Mouse (Mus musculus) heart, postnatal 0 days (tissue): ENCODE results near the gene Zfp541. TPM values are rescaled to one million over a fixed set of nuclear protein-coding genes. Genes with fewer than 3 reads are reported as not detected.

Source experiments
- ATAC-seq: fragments of 200-750 bp; cut with Nextera tagmentation; 2 replicates; pipeline ENCODE4 v1.8.0; 2017; ENCODE audit warnings: low read depth, moderate number of reproducible peaks, moderate library complexity; ENCODE audit not compliant: insufficient read depth
- DNase-seq: peaks from one replicate; pipeline ENCODE4 v3.0.0-alpha.2; 2016; ENCODE audit warnings: low spot score
- H3K27ac ChIP-seq: fragments of 300-500 bp; sonication (generic); 2 replicates; pipeline ENCODE4 v1.5.1; 2014; ENCODE audit warnings: low read depth, mild to moderate bottlenecking
- H3K27me3 ChIP-seq: fragments of 300-500 bp; sonication (generic); 2 replicates; pipeline ENCODE4 v1.6.1; 2014; ENCODE audit warnings: low read length, mixed read lengths; ENCODE audit not compliant: control insufficient read depth, insufficient read depth
- H3K36me3 ChIP-seq: fragments of 300-500 bp; sonication (generic); replicated peaks from 2 replicates; pipeline ENCODE4 v1.6.1; 2014; ENCODE audit warnings: low read length, mixed read lengths; ENCODE audit not compliant: control insufficient read depth, insufficient read depth
- H3K4me1 ChIP-seq: fragments of 300-500 bp; sonication (generic); 2 replicates; pipeline ENCODE4 v1.6.1; 2014; ENCODE audit warnings: antibody characterized with exemption; ENCODE audit not compliant: control insufficient read depth, insufficient read depth
- H3K4me2 ChIP-seq: fragments of 300-500 bp; sonication (generic); 2 replicates; pipeline ENCODE4 v1.6.1; 2014; ENCODE audit warnings: low read depth, mild to moderate bottlenecking, low read length, moderate library complexity
- H3K4me3 ChIP-seq: fragments of 300-500 bp; sonication (generic); 2 replicates; pipeline ENCODE4 v1.5.1; 2014; ENCODE audit warnings: low read depth, low read length
- H3K9ac ChIP-seq: fragments of 300-500 bp; sonication (generic); replicated peaks from 2 replicates; pipeline ENCODE4 v1.6.1; 2014; ENCODE audit warnings: low read depth, low read length, mixed read lengths
- H3K9me3 ChIP-seq: fragments of 300-500 bp; sonication (generic); replicated peaks from 2 replicates; pipeline ENCODE4 v1.6.1; 2016; ENCODE audit warnings: low read length; ENCODE audit not compliant: control insufficient read depth
- CTCF ChIP-seq: IDR thresholded peaks from 2 replicates; pipeline ENCODE4 v1.5.1; 2016; ENCODE audit warnings: antibody characterized with exemption, control low read depth, low read depth
- EP300 ChIP-seq: IDR thresholded peaks from 2 replicates; pipeline ENCODE4 v1.6.1; 2016; ENCODE audit warnings: antibody characterized with exemption, low read depth
- WGBS: fragments of 180-500 bp; shearing (Covaris S2); extraction: QIAGEN DNeasy Blood & Tissue Kit; methylation state at CpG from one replicate; pipeline ENCODE4 v1.1.7; 2014; 5-methylcytosine and 5-hydroxymethylcytosine counted together
- polyA plus RNA-seq: library from polyadenylated mRNA; unstranded; fragments of >200 nt; fragmentation: Nextera tagmentation; extraction: Ambion mirVana; gene quantifications from 2 replicates; pipeline ENCODE4 v1.2.1, GENCODE M21; 2015
- total RNA-seq: library from RNA; depleted of rRNA; stranded (reverse); fragments of >200 nt; gene quantifications from 2 replicates; pipeline ENCODE4 v1.2.3, GENCODE M21; 2014; ENCODE audit warnings: low replicate concordance; rRNA removed

The Zfp541 gene
- total and polyA plus RNA-seq, 2 experiments from 2014 or later: not detected

DNA sequence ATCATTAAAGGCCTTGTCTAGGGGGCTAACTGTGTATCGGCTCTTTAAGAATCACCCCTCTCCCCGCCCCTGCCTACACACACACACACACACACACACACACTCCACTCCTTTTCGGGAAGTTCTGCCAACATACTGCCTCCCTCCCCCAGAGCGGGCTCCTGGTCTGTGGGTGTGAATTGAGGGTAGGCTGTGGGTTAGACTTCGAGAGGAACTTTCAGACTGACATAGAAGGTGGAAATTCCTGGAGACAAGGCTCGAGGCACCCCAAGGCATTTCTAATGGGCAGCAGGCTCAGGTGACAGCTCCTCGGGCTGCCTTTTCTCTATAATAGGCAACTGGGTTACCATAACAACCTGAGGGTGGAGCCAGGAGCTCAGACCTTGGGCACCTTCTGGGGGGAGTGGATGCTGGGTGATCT lies 70.6 kb downstream of the Zfp541 start:
- Histone ChIP-seq H3K4me3 (no peak overlapping the region), H3K9me3 (no peaks in the 10 kb centered on the region), H3K4me1 (peaks cover 12% of the 10 kb centered on the region; the same call in 1 of the 2 replicates), H3K36me3 (no peaks in the 10 kb centered on the region), H3K9ac (no peak overlapping the region), H3K27me3 (no peaks in the 10 kb centered on the region), H3K27ac (no peak overlapping the region), H3K4me2 (no peak overlapping the region)
- ATAC-seq (no peak), DNase-seq (no peak)
- WGBS: 18% methylated on average over 7 of the region's 7 CpGs
- TF ChIP-seq CTCF (no peak), EP300 (no peak)

DNA sequence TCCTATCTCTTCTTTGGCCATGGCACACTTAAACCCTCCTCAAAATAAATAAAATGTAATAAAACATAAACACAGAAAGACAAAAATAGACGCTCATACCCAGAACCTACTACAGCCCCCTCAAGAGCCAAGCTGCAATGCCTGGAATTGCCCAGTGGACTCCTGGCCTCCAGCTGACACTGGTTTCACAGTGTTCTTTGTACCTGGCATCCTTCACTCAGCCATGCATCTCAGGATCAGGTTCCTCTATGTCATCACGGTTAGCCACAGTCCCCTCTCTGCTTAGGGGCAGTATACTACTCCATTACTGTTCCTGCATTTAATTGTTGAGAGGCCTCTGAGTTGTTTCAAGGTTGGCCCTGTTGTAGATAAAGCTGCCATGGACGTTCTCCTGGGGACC lies 71.3 kb downstream of the Zfp541 start:
- Histone ChIP-seq H3K27ac (no peak overlapping the region), H3K4me3 (no peak overlapping the region), H3K36me3 (no peaks in the 10 kb centered on the region), H3K9ac (no peak overlapping the region), H3K9me3 (no peaks in the 10 kb centered on the region), H3K4me2 (no peak overlapping the region), H3K4me1 (peaks cover 12% of the 10 kb centered on the region; the same call in 1 of the 2 replicates), H3K27me3 (no peaks in the 10 kb centered on the region)
- ATAC-seq (no peak), DNase-seq (no peak)
- WGBS: 61% methylated on average over 3 of the region's 3 CpGs
- TF ChIP-seq EP300 (no peak), CTCF (no peak)

DNA sequence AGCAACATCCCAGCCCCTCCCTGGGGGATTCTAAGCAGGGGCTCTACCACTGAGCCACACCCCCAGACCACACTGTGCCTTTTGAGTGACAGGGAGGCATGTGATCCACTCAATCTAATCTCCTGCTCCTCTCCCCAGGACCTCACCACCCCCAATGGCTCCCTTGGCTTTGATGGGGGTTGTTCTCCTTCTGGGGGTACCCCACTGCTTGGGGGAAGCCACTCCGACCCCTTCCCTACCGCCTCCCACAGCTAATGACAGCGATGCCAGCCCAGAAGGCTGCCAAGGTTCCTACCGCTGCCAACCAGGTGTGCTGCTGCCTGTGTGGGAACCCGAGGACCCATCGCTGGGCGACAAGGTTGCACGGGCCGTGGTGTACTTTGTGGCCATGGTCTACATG lies 72.1 kb downstream of the Zfp541 start:
- 87% methylated on average over 9 of the region's 9 CpGs for WGBS
- TF ChIP-seq CTCF (no peak), EP300 (no peak)
- DNase-seq (no peak), ATAC-seq (no peak)
- Histone ChIP-seq H3K36me3 (no peaks in the 10 kb centered on the region), H3K27me3 (no peaks in the 10 kb centered on the region), H3K4me3 (no peak overlapping the region), H3K4me2 (no peak overlapping the region), H3K4me1 (peaks cover 4% of the 10 kb centered on the region; the same call in 1 of the 2 replicates), H3K27ac (no peak overlapping the region), H3K9ac (no peak overlapping the region), H3K9me3 (no peaks in the 10 kb centered on the region)

DNA sequence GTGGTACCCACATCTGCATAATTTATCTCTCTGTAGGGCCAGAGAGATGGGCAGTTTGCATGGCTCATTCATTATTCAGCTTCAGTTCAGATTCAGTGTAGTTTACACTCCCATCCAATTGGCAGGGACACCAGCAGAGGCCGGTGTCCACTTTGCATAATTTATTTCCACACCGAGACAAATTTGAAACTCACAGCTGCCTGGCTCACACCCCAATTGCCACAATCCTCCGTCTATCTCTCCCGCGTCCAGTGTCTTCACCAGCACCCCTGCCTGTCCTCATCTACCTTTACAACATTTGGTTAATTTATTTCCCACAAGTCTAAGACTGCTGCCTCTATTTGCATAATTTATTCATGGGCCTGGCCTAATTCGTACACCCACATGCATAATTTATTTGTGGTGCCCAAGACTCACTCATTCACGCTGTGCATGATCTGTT lies 73.4 kb downstream of the Zfp541 start:
- H3K9ac ChIP-seq: no peak overlapping the region
- H3K4me3 ChIP-seq: no peak overlapping the region
- DNase-seq (no peak), ATAC-seq (no peak)
- H3K27me3 ChIP-seq: no peaks in the 10 kb centered on the region
- no peaks in the 10 kb centered on the region for H3K9me3 ChIP-seq
- no peaks in the 10 kb centered on the region for H3K36me3 ChIP-seq
- H3K4me2 ChIP-seq: no peak overlapping the region
- no peak overlapping the region for H3K27ac ChIP-seq
- no peaks in the 10 kb centered on the region for H3K4me1 ChIP-seq
- WGBS: 75% methylated on average over 7 of the region's 7 CpGs
- TF ChIP-seq EP300 (no peak), CTCF (no peak)

Other genes starting within 250 kb of the Zfp541 start
- not detected in 2 replicates for gene Obox6, start 222.1 kb upstream of the Zfp541 start, total RNA-seq
- gene Obox6, start 222.1 kb upstream of the Zfp541 start, polyA plus RNA-seq: not detected in 2 replicates
- not detected in 2 replicates for gene Crx, start 181.8 kb upstream of the Zfp541 start, total RNA-seq
- not detected in 2 replicates for gene Crx, start 181.8 kb upstream of the Zfp541 start, polyA plus RNA-seq
- gene Crxos, start 179.2 kb upstream of the Zfp541 start, total RNA-seq: not detected in 2 replicates
- gene Crxos, start 179.2 kb upstream of the Zfp541 start, polyA plus RNA-seq: not detected in 2 replicates
- gene Selenow, start 139.4 kb upstream of the Zfp541 start, total RNA-seq: 292 and 404 TPM in 2 replicates
- gene Selenow, start 139.4 kb upstream of the Zfp541 start, polyA plus RNA-seq: 632 and 642 TPM in 2 replicates
- gene Nop53, start 115.7 kb upstream of the Zfp541 start, total RNA-seq: 81.6 and 102 TPM in 2 replicates
- 120 and 128 TPM in 2 replicates for gene Nop53, start 115.7 kb upstream of the Zfp541 start, polyA plus RNA-seq
- gene Ehd2, start 94.2 kb upstream of the Zfp541 start, total RNA-seq: 66.7 and 80.0 TPM in 2 replicates
- gene Ehd2, start 94.2 kb upstream of the Zfp541 start, polyA plus RNA-seq: 47.5 and 48.7 TPM in 2 replicates
- gene Bicra, start 13.9 kb upstream of the Zfp541 start, total RNA-seq: 2.6 and 7.2 TPM in 2 replicates
- 2.0 and 2.4 TPM in 2 replicates for gene Bicra, start 13.9 kb upstream of the Zfp541 start, polyA plus RNA-seq
- 259 and 452 TPM in 2 replicates for gene Napa, start 36.6 kb downstream of the Zfp541 start, total RNA-seq
- gene Napa, start 36.6 kb downstream of the Zfp541 start, polyA plus RNA-seq: 144 and 154 TPM in 2 replicates
- 40.1 and 45.1 TPM in 2 replicates for gene Kptn, start 58.1 kb downstream of the Zfp541 start, total RNA-seq
- gene Kptn, start 58.1 kb downstream of the Zfp541 start, polyA plus RNA-seq: 26.2 and 27.1 TPM in 2 replicates
- 0.57 and 1.2 TPM in 2 replicates for gene Slc8a2, start 68.0 kb downstream of the Zfp541 start, total RNA-seq
- gene Slc8a2, start 68.0 kb downstream of the Zfp541 start, polyA plus RNA-seq: 0.03 and 0.05 TPM in 2 replicates
- 8.1 and 9.3 TPM in 2 replicates for gene Meis3, start 113.3 kb downstream of the Zfp541 start, total RNA-seq
- 7.7 and 9.1 TPM in 2 replicates for gene Meis3, start 113.3 kb downstream of the Zfp541 start, polyA plus RNA-seq
- gene Dhx34, start 160.2 kb downstream of the Zfp541 start, total RNA-seq: 16.7 and 19.8 TPM in 2 replicates
- gene Dhx34, start 160.2 kb downstream of the Zfp541 start, polyA plus RNA-seq: 6.1 and 7.2 TPM in 2 replicates
- gene C5ar2, start 182.3 kb downstream of the Zfp541 start, total RNA-seq: 0.04 and 0.65 TPM in 2 replicates
- gene C5ar2, start 182.3 kb downstream of the Zfp541 start, polyA plus RNA-seq: 0.60 and 0.67 TPM in 2 replicates
- 2.0 and 3.3 TPM in 2 replicates for gene C5ar1, start 197.7 kb downstream of the Zfp541 start, total RNA-seq
- gene C5ar1, start 197.7 kb downstream of the Zfp541 start, polyA plus RNA-seq: 1.9 and 2.2 TPM in 2 replicates
- 9.8 and 10.7 TPM in 2 replicates for gene Inafm1, start 211.8 kb downstream of the Zfp541 start, total RNA-seq
- gene Inafm1, start 211.8 kb downstream of the Zfp541 start, polyA plus RNA-seq: 7.7 and 9.6 TPM in 2 replicates
- 5.7 and 43.7 TPM in 2 replicates for gene Ccdc9, start 225.0 kb downstream of the Zfp541 start, total RNA-seq
- 4.7 and 7.2 TPM in 2 replicates for gene Ccdc9, start 225.0 kb downstream of the Zfp541 start, polyA plus RNA-seq
- 7.3 and 14.6 TPM in 2 replicates for gene Bbc3, start 246.6 kb downstream of the Zfp541 start, total RNA-seq
- gene Bbc3, start 246.6 kb downstream of the Zfp541 start, polyA plus RNA-seq: 5.6 and 6.6 TPM in 2 replicates